Mouse (Mus musculus) C3H10T1/2 (cell line): ENCODE results near the gene A26c2. TPM values are rescaled to one million over a fixed set of nuclear protein-coding genes. Genes with fewer than 3 reads are reported as not detected.

Experiments
- polyA plus RNA-seq, 2 experiments: library from polyadenylated mRNA; unstranded; fragments of >200 nt; fragmentation: generic; extraction: Trizol; gene quantifications; one replicate each; pipeline ENCODE4 v1.2.1; 2012; ENCODE audit warnings: missing spikeins in 2 of 2

The A26c2 gene
- polyA plus RNA-seq = not detected

DNA sequence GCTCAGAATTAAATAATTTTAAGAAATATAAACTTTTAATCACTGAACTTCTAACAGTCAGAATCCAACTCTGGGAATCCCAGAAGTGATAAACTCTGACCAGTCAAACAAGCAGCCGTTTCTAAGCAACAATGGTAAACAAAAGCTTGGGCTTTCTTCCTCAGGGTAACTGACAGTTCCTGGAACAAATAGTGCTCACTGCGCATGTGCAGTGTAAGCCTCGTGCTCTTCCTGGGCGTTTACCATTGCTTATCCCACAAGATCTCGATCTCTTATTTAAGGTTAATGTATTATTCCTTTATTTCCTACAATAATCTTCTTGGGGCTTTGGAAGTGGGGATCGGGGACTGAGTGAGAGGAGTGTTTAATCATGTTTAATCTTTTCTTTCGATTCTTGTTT, at the start of gene A26c2:
Gene A26c2 (minus strand): TSS at position 101 of the 400 bp plus-strand sequence.

